In genomic region chr13:24337874-24338273, GRCm38 (mm10) we compare ENCODE assay signal across 8 mouse cellular contexts. TPM values are rescaled to one million over a fixed set of nuclear protein-coding genes. Genes with fewer than 3 reads are reported as not detected.
DNase-seq lines count a peak whose midpoint lies in the region; ATAC-seq lines count a peak whose summit lies in the region.

No protein-coding gene starts in this region.

- DNase-seq in frontal cortex, postnatal 25 days (ENCODE audit: low spot score in 2 of 2), result no peak
- peak; percentile 29 for DNase-seq in 3T3-L1 (ENCODE audit: low read depth, low spot score)
- peak; percentile 14 for DNase-seq in adipocyte (ENCODE audit: low spot score)
- peak; percentile 47 to 54 for DNase-seq in thymus, postnatal 36 days

- no peaks in the 10 kb centered on the region for H3K27me3 ChIP-seq in megakaryocyte, embryonic 14.5 days (replicated peaks)

- peak; percentile 64; the same call in 1 of the 2 replicates for ATAC-seq in frontal cortex, adult (ENCODE audit: low TSS enrichment)
- peak; percentile 18 to 30; a peak in 2 of 4 replicates for ATAC-seq in hematopoietic stem cell, adult 5-6 weeks (replicated peaks in 1 of 2; ENCODE audit: insufficient read depth in 1 of 2, low FRiP score in 2 of 2, low TSS enrichment in 1 of 2, low read depth in 1 of 2, poor library complexity in 2 of 2, severe bottlenecking in 2 of 2)
- no peak for ATAC-seq in cerebellum, adult (ENCODE audit: insufficient number of reproducible peaks, low FRiP score, low TSS enrichment)

- H3K4me1 ChIP-seq in megakaryocyte, embryonic 14.5 days, result peaks cover 82% of the 10 kb centered on the region

- 0 out of 2 replicates have a peak, but pooled peaks cover 11% of the 10 kb centered on the region for H3K9me3 ChIP-seq in megakaryocyte, embryonic 14.5 days

- peaks cover 56% of the 10 kb centered on the region for H3K36me3 ChIP-seq in megakaryocyte, embryonic 14.5 days (replicated peaks; ENCODE audit: low read length)

- H3K4me3 ChIP-seq in megakaryocyte, embryonic 14.5 days (replicated peaks), result peak overlapping the region; percentile 62

RNA-seq across cellular contexts. Expression of gene Cmah, which starts 10.7 kb away (rescaled TPM):
- 6.2 and 11.1 TPM in 2 replicates for total RNA-seq in hematopoietic stem cell, adult 5-6 weeks (2017)
- 1.0 and 4.3 TPM in 2 replicates for polyA plus RNA-seq in megakaryocyte, embryonic 14.5 days (2012; ENCODE audit: insufficient read depth, low replicate concordance)

RNA-seq across cellular contexts. Expression of gene Carmil1, which starts 57.3 kb away (rescaled TPM):
- total RNA-seq in hematopoietic stem cell, adult 5-6 weeks (2017), result 5.6 and 8.8 TPM in 2 replicates
- polyA plus RNA-seq in megakaryocyte, embryonic 14.5 days (2012; ENCODE audit: insufficient read depth, low replicate concordance), result 4.5 and 9.5 TPM in 2 replicates

Comparison
In these comparisons a context has a peak if more than half of its experiments do, and no peak if none do; other contexts are left out.
1. DNase-seq: peak in 3T3-L1 (single experiment), adipocyte (single experiment) and thymus, postnatal 36 days (2 of 2); none in frontal cortex, postnatal 25 days (0 of 2).